Mouse (Mus musculus) lung, postnatal 25 days (tissue): ENCODE measurements around the gene Setd6.

Experiments used
- DNase-seq: peaks from one replicate; pipeline ENCODE4 v3.0.0; 2022; ENCODE audit warnings: low spot score

Gene Setd6

GRCm38 (mm10) chr8:95711029-95711428, 4.7 kb upstream of the Setd6 start:
- no peak for DNase-seq

GRCm38 (mm10) chr8:95712395-95712794, 3.3 kb upstream of the Setd6 start:
- no peak for DNase-seq

GRCm38 (mm10) chr8:95713100-95714010, 2.3 kb upstream of the Setd6 start:
- peak; percentile 66 for DNase-seq

GRCm38 (mm10) chr8:95714367-95714766, 1.3 kb upstream of the Setd6 start:
- no peak for DNase-seq

GRCm38 (mm10) chr8:95714837-95715413, 756 bp upstream of the Setd6 start:
- DNase-seq: no peak

GRCm38 (mm10) chr8:95716546-95717335, 1.1 kb downstream of the Setd6 start:
- DNase-seq: no peak

GRCm38 (mm10) chr8:95727625-95728024, 11.9 kb downstream of the Setd6 start:
- no peak for DNase-seq

- no peak for DNase-seq
Measured at GRCm38 (mm10) chr8:95738596-95738995, 22.9 kb downstream of the Setd6 start.

GRCm38 (mm10) chr8:95741732-95742131, 26.1 kb downstream of the Setd6 start:
- DNase-seq: no peak

- DNase-seq: no peak
Measured at GRCm38 (mm10) chr8:95748028-95748427, 32.3 kb downstream of the Setd6 start.

- DNase-seq: no peak
Measured at GRCm38 (mm10) chr8:95751924-95752323, 36.2 kb downstream of the Setd6 start.

- DNase-seq: no peak
Measured at GRCm38 (mm10) chr8:95760323-95760722, 44.6 kb downstream of the Setd6 start.

GRCm38 (mm10) chr8:95764133-95764532, 48.5 kb downstream of the Setd6 start:
- no peak for DNase-seq
